Mouse (Mus musculus): ENCODE results near the gene Zzef1. TPM values are rescaled to one million over a fixed set of nuclear protein-coding genes. Genes with fewer than 3 reads are reported as not detected.

The Zzef1 gene
- total and polyA plus RNA-seq, 3 experiments = 10.5 to 20.8 (median 16.8) TPM

DNA sequence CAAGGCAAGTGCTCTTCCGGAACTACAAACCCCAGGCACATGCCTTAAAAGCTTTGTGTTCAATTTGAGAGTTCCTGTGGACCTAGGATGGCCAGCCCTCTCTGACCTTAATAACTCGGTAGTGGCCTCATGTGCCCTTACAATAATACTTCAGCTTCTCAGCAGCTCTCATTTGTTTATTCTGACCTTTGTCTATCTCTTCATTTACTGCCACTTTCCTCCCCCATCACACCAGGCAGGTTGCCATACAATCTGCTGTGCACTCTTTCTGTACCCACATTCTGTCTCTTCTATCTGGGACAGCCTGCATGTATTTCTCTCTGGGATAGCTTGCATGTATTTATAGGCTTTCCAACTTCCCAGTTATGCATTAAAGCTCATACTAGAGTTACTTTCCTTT is 10.5 kb downstream of the Zzef1 start:
- Histone ChIP-seq H3K36me3 (replicated peaks in 1 of 2; ENCODE audit: control insufficient read depth in 1 of 2, insufficient read depth in 1 of 2, low read length in 1 of 2) (peaks cover 4 to 25% of the 10 kb centered on the region in 2 experiments), H3K27ac (ENCODE audit: insufficient read depth, low read depth) (no peak overlapping the region), H3K4me2 (ENCODE audit: insufficient read depth, low read depth, poor library complexity, severe bottlenecking) (no peak overlapping the region), H3K4me1 (ENCODE audit: control insufficient read depth in 1 of 2, insufficient read depth in 2 of 2) (no peaks in the 10 kb centered on the region), H3K27me3 (replicated peaks) (no peaks in the 10 kb centered on the region), H3K79me2 (replicated peaks; ENCODE audit: control insufficient read depth, extremely low read depth, insufficient read depth, poor library complexity, severe bottlenecking) (peaks cover 14% of the 10 kb centered on the region), H3K9ac (ENCODE audit: insufficient read depth, low read depth) (no peak overlapping the region), H3K9me3 (replicated peaks; ENCODE audit: low read length) (no peaks in the 10 kb centered on the region), H3K4me3 (replicated peaks in 1 of 3; ENCODE audit: low read depth in 2 of 3, low read length in 2 of 3, poor library complexity in 1 of 3) (no peak overlapping the region)
- in situ Hi-C loops (cut with MboI; ENCODE audit: low pct_ligation_motif_present, low pct_unique_long_range_greater_than_20kb, low sequenced_read_pairs) (no loop called here), dilution Hi-C loops (cut with MboI; ENCODE audit: extremely low pct_ligation_motif_present, extremely low pct_unique_long_range_greater_than_20kb, low sequenced_read_pairs) (no loop called here)
- no peak for DNase-seq (ENCODE audit: extremely low read depth)
- TF ChIP-seq ZMIZ1 (IDR thresholded peaks at IDR 0.05; ENCODE audit: low read depth, low read length) = no peak
- no peak for TF ChIP-seq RCOR1 (conservative IDR thresholded peaks at IDR 0.05; ENCODE audit: low read depth, low read length)
- no peak for TF ChIP-seq PAX5 (IDR thresholded peaks at IDR 0.05; ENCODE audit: low read length)
- TF ChIP-seq UBTF (IDR thresholded peaks at IDR 0.05; ENCODE audit: low read depth, low read length) = no peak
- TF ChIP-seq KAT2A (IDR thresholded peaks at IDR 0.05; ENCODE audit: insufficient replicate concordance, low read length) = no peak
- no peak for TF ChIP-seq MAZ (IDR thresholded peaks at IDR 0.05; ENCODE audit: low read depth, low read length)
- TF ChIP-seq MYC (IDR thresholded peaks at IDR 0.05; ENCODE audit: low read depth, low read length) = no peak
- no peak for TF ChIP-seq SIN3A (IDR thresholded peaks at IDR 0.05; ENCODE audit: low read length)
- no peak for TF ChIP-seq JUN (IDR thresholded peaks at IDR 0.05; ENCODE audit: insufficient read depth, low read depth, low read length)
- TF ChIP-seq NRF1 (IDR thresholded peaks at IDR 0.05; ENCODE audit: low read depth, low read length) = no peak
- no peak for TF ChIP-seq CHD1 (IDR thresholded peaks at IDR 0.05; ENCODE audit: low read depth, low read length)
- no peak for TF ChIP-seq HCFC1 (IDR thresholded peaks at IDR 0.05; ENCODE audit: low read depth, low read length)
- TF ChIP-seq MAX (IDR thresholded peaks at IDR 0.05; ENCODE audit: low read length) = no peak
- no peak for TF ChIP-seq USF2 (conservative IDR thresholded peaks at IDR 0.05; ENCODE audit: low read depth, low read length)
- TF ChIP-seq BHLHE40 (IDR thresholded peaks at IDR 0.05; ENCODE audit: low read depth, low read length) = no peak
- no peak for TF ChIP-seq ZC3H11A (IDR thresholded peaks at IDR 0.05; ENCODE audit: low read depth, low read length)
- no peak for TF ChIP-seq TBP (conservative IDR thresholded peaks at IDR 0.05; ENCODE audit: low read depth, low read length)
- TF ChIP-seq ELF1 (IDR thresholded peaks at IDR 0.05; ENCODE audit: low read depth, low read length) = no peak
- no peak for TF ChIP-seq USF1 (IDR thresholded peaks at IDR 0.05; ENCODE audit: low read depth, low read length)

DNA sequence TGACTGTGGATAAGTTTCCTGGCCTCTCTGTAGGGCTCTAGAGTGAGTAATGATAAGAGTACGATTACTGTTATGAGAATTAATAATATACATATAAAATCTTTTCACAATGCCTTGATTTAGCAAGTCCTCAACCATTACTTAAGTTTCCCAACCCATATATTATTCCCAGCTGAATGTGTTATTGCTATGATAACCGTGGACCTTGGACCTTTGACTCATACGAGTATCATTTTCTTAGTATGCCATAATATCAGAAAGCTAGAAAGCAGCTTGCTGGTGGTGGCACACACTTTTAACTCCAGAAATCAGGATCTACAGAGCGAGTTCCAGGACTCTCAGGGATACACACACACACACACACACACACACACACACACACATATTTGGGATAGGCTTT is 12.0 kb downstream of the Zzef1 start:
- H3K9ac ChIP-seq (ENCODE audit: insufficient read depth, low read depth) = no peak overlapping the region
- dilution Hi-C loops (cut with MboI; ENCODE audit: extremely low pct_ligation_motif_present, extremely low pct_unique_long_range_greater_than_20kb, low sequenced_read_pairs) = no loop called here
- no peak overlapping the region for H3K4me3 ChIP-seq (replicated peaks in 1 of 3; ENCODE audit: low read depth in 2 of 3, low read length in 2 of 3, poor library complexity in 1 of 3)
- H3K9me3 ChIP-seq (replicated peaks; ENCODE audit: low read length) = no peaks in the 10 kb centered on the region
- no peaks in the 10 kb centered on the region for H3K4me1 ChIP-seq (ENCODE audit: control insufficient read depth in 1 of 2, insufficient read depth in 2 of 2)
- no peak overlapping the region for H3K4me2 ChIP-seq (ENCODE audit: insufficient read depth, low read depth, poor library complexity, severe bottlenecking)
- no peak for TF ChIP-seq IRF4 (IDR thresholded peaks at IDR 0.05; ENCODE audit: low read depth, low read length)
- no peak for TF ChIP-seq CHD1 (IDR thresholded peaks at IDR 0.05; ENCODE audit: low read depth, low read length)
- no peak for TF ChIP-seq MYC (IDR thresholded peaks at IDR 0.05; ENCODE audit: low read depth, low read length)
- TF ChIP-seq SIN3A (IDR thresholded peaks at IDR 0.05; ENCODE audit: low read length) = no peak
- no peak for TF ChIP-seq MAX (IDR thresholded peaks at IDR 0.05; ENCODE audit: low read length)
- no peak for TF ChIP-seq ZC3H11A (IDR thresholded peaks at IDR 0.05; ENCODE audit: low read depth, low read length)
- TF ChIP-seq KAT2A (IDR thresholded peaks at IDR 0.05; ENCODE audit: insufficient replicate concordance, low read length) = no peak
- no peak for TF ChIP-seq JUN (IDR thresholded peaks at IDR 0.05; ENCODE audit: insufficient read depth, low read depth, low read length)
- TF ChIP-seq RAD21 (IDR thresholded peaks at IDR 0.05; ENCODE audit: low read depth, low read length) = no peak
- TF ChIP-seq CTCF (conservative IDR thresholded peaks at IDR 0.05 in 1 of 2, IDR thresholded peaks at IDR 0.05 in 1 of 2; ENCODE audit: low read depth in 2 of 2, low read length in 2 of 2) = no peak
- no peaks in the 10 kb centered on the region for H3K27me3 ChIP-seq (replicated peaks)
- peaks cover 12% of the 10 kb centered on the region for H3K79me2 ChIP-seq (replicated peaks; ENCODE audit: control insufficient read depth, extremely low read depth, insufficient read depth, poor library complexity, severe bottlenecking)
- peaks cover 2 to 16% of the 10 kb centered on the region in 2 experiments for H3K36me3 ChIP-seq (replicated peaks in 1 of 2; ENCODE audit: control insufficient read depth in 1 of 2, insufficient read depth in 1 of 2, low read length in 1 of 2)
- no peak for DNase-seq (ENCODE audit: extremely low read depth)
- in situ Hi-C loops (cut with MboI; ENCODE audit: low pct_ligation_motif_present, low pct_unique_long_range_greater_than_20kb, low sequenced_read_pairs) = no loop called here
- no peak overlapping the region for H3K27ac ChIP-seq (ENCODE audit: insufficient read depth, low read depth)

All from CH12.LX (cell line).